Mouse (Mus musculus) regulatory T cell (primary cell): ENCODE data around the gene Wwp2.
"Not testable (repeated sequence)": the region's sequence is repeated elsewhere in the genome, so short reads cannot be mapped to it uniquely, and the experiment has no call there.

ENCODE experiments used
- in situ Hi-C: fragments of 300-600 bp; cut with MboI, MseI; formaldehyde crosslinking; loops from one replicate; pipeline ENCODE4 v1.15.1; 2025; ENCODE audit warnings: high pct_unique_total_duplicates

The Wwp2 gene

GRCm38 (mm10) chr8:107472403-107473100 is 36.4 kb downstream of the Wwp2 start:
- in situ Hi-C loops = no loop called here

GRCm38 (mm10) chr8:107473369-107473768 is 37.2 kb downstream of the Wwp2 start:
- in situ Hi-C loops = no loop called here

GRCm38 (mm10) chr8:107475613-107476012 is 39.4 kb downstream of the Wwp2 start:
- in situ Hi-C loops = no loop called here

- in situ Hi-C loops = not testable (repeated sequence)
Measured at GRCm38 (mm10) chr8:107476786-107477185, 40.6 kb downstream of the Wwp2 start.

- in situ Hi-C loops = no loop called here
Measured at GRCm38 (mm10) chr8:107478728-107479127, 42.6 kb downstream of the Wwp2 start.

- in situ Hi-C loops = no loop called here
Measured at GRCm38 (mm10) chr8:107480436-107480835, 44.3 kb downstream of the Wwp2 start.

GRCm38 (mm10) chr8:107483250-107483649 is 47.1 kb downstream of the Wwp2 start:
- in situ Hi-C loops = no loop called here

GRCm38 (mm10) chr8:107484956-107485355 is 48.8 kb downstream of the Wwp2 start:
- in situ Hi-C loops = no loop called here

GRCm38 (mm10) chr8:107488551-107488950 is 52.4 kb downstream of the Wwp2 start:
- in situ Hi-C loops = no loop called here

- in situ Hi-C loops = no loop called here
Measured at GRCm38 (mm10) chr8:107489086-107489485, 52.9 kb downstream of the Wwp2 start.

GRCm38 (mm10) chr8:107489921-107490320 is 53.8 kb downstream of the Wwp2 start:
- in situ Hi-C loops = no loop called here

- in situ Hi-C loops = no loop called here
Measured at GRCm38 (mm10) chr8:107490649-107491048, 54.5 kb downstream of the Wwp2 start.

GRCm38 (mm10) chr8:107491212-107491611 is 55.0 kb downstream of the Wwp2 start:
- in situ Hi-C loops = no loop called here

- in situ Hi-C loops = no loop called here
Measured at GRCm38 (mm10) chr8:107491831-107492230, 55.7 kb downstream of the Wwp2 start.

- in situ Hi-C loops = no loop called here
Measured at GRCm38 (mm10) chr8:107492802-107493201, 56.6 kb downstream of the Wwp2 start.

GRCm38 (mm10) chr8:107495425-107495824 is 59.3 kb downstream of the Wwp2 start:
- in situ Hi-C loops = no loop called here

- in situ Hi-C loops = no loop called here
Measured at GRCm38 (mm10) chr8:107497708-107498107, 61.5 kb downstream of the Wwp2 start.

GRCm38 (mm10) chr8:107498390-107498789 is 62.2 kb downstream of the Wwp2 start:
- in situ Hi-C loops = no loop called here

- in situ Hi-C loops = no loop called here
Measured at GRCm38 (mm10) chr8:107498806-107499205, 62.6 kb downstream of the Wwp2 start.

GRCm38 (mm10) chr8:107499519-107499918 is 63.4 kb downstream of the Wwp2 start:
- in situ Hi-C loops = no loop called here

GRCm38 (mm10) chr8:107502407-107502806 is 66.2 kb downstream of the Wwp2 start:
- in situ Hi-C loops = no loop called here

- in situ Hi-C loops = no loop called here
Measured at GRCm38 (mm10) chr8:107502922-107503321, 66.8 kb downstream of the Wwp2 start.

- in situ Hi-C loops = no loop called here
Measured at GRCm38 (mm10) chr8:107503354-107503753, 67.2 kb downstream of the Wwp2 start.
